Mouse (Mus musculus) embryonic facial prominence, embryonic 11.5 days (tissue): ENCODE measurements around the gene Odf3l2. TPM values are rescaled to one million over a fixed set of nuclear protein-coding genes. Genes with fewer than 3 reads are reported as not detected.

Experiments
- ATAC-seq: fragments of 200-750 bp; cut with Nextera tagmentation; replicated peaks from 2 replicates; pipeline ENCODE4 v1.8.0; 2017; ENCODE audit warnings: low read depth; ENCODE audit not compliant: insufficient number of reproducible peaks, low FRiP score, low TSS enrichment
- DNase-seq: peaks from one replicate; pipeline ENCODE4 v3.0.0-alpha.2; 2015; ENCODE audit warnings: low spot score
- H3K27ac ChIP-seq: fragments of 300-500 bp; sonication (generic); replicated peaks from 2 replicates; pipeline ENCODE4 v1.5.1; 2014; ENCODE audit warnings: mild to moderate bottlenecking, low read depth, low read length, control low read depth
- H3K27me3 ChIP-seq: fragments of 300-500 bp; sonication (generic); 2 replicates; pipeline ENCODE4 v1.6.1; 2014; ENCODE audit warnings: mild to moderate bottlenecking, low read length, moderate library complexity, mixed read lengths; ENCODE audit not compliant: control insufficient read depth, insufficient read depth
- H3K36me3 ChIP-seq: fragments of 300-500 bp; sonication (generic); replicated peaks from 2 replicates; pipeline ENCODE4 v1.6.1; 2014; ENCODE audit warnings: low read depth, mild to moderate bottlenecking, low read length, moderate library complexity, mixed read lengths; ENCODE audit not compliant: control insufficient read depth, insufficient read depth
- H3K4me1 ChIP-seq: fragments of 300-500 bp; sonication (generic); 2 replicates; pipeline ENCODE4 v1.6.1; 2014; ENCODE audit warnings: low read length, mixed read lengths; ENCODE audit not compliant: control insufficient read depth, insufficient read depth
- H3K4me2 ChIP-seq: fragments of 300-500 bp; sonication (generic); 2 replicates; pipeline ENCODE4 v1.6.1; 2014; ENCODE audit warnings: low read depth, mild to moderate bottlenecking, control low read depth, low read length, moderate library complexity
- H3K4me3 ChIP-seq: fragments of 300-500 bp; sonication (generic); 2 replicates; pipeline ENCODE4 v1.5.1; 2014; ENCODE audit warnings: low read depth, low read length, control low read depth
- H3K9ac ChIP-seq: fragments of 300-500 bp; sonication (generic); replicated peaks from 2 replicates; pipeline ENCODE4 v1.6.1; 2014; ENCODE audit warnings: mild to moderate bottlenecking, control low read depth, low read length
- H3K9me3 ChIP-seq: fragments of 300-500 bp; sonication (generic); replicated peaks from 2 replicates; pipeline ENCODE4 v1.6.1; 2016; ENCODE audit warnings: mild to moderate bottlenecking, low read length, inconsistent platforms, mixed read lengths; ENCODE audit not compliant: control insufficient read depth
- WGBS: fragments of 180-500 bp; shearing (Covaris S2); extraction: QIAGEN DNeasy Blood & Tissue Kit; methylation state at CpG from one replicate; pipeline ENCODE4 v1.1.7; 2014; 5-methylcytosine and 5-hydroxymethylcytosine counted together
- polyA plus RNA-seq: library from polyadenylated mRNA; unstranded; fragments of >200 nt; fragmentation: Nextera tagmentation; extraction: Ambion mirVana; gene quantifications from 2 replicates; pipeline ENCODE4 v1.2.1, GENCODE M21; 2014

Odf3l2 gene
- polyA plus RNA-seq, 1 experiment from 2014 or later = not detected

- no peaks in the 10 kb centered on the region for H3K9me3 ChIP-seq
- no peak for ATAC-seq
- H3K9ac ChIP-seq = 0 out of 2 replicates have a peak overlapping the region, but pooled peaks have one; percentile 22
- H3K4me3 ChIP-seq = no peak overlapping the region
- H3K27me3 ChIP-seq = no peaks in the 10 kb centered on the region
- no peak for DNase-seq
- H3K36me3 ChIP-seq = no peaks in the 10 kb centered on the region
- no peaks in the 10 kb centered on the region for H3K4me1 ChIP-seq
- H3K27ac ChIP-seq = no peak overlapping the region
- WGBS = 34% methylated on average over 13 of the region's 13 CpGs
- no peak overlapping the region for H3K4me2 ChIP-seq
These were observed 48.2 kb downstream of the Odf3l2 start for GRCm38 (mm10) chr10:79597051-79597935.

GRCm38 (mm10) chr10:79595590-79595929, 50.0 kb downstream of the Odf3l2 start:
- DNase-seq = no peak
- Histone ChIP-seq H3K9ac (no peak overlapping the region), H3K4me3 (no peak overlapping the region), H3K27ac (no peak overlapping the region), H3K27me3 (no peaks in the 10 kb centered on the region), H3K4me1 (no peaks in the 10 kb centered on the region), H3K9me3 (no peaks in the 10 kb centered on the region), H3K4me2 (no peak overlapping the region), H3K36me3 (no peaks in the 10 kb centered on the region)
- ATAC-seq = peak; percentile 51; the same call in 1 of the 2 replicates
- WGBS = 60% methylated on average over 8 of the region's 8 CpGs

- no peaks in the 10 kb centered on the region for H3K36me3 ChIP-seq
- ATAC-seq (peak; percentile 80), DNase-seq (peak; percentile 88)
- no peaks in the 10 kb centered on the region for H3K4me1 ChIP-seq
- H3K4me2 ChIP-seq = no peak overlapping the region; the same call in 1 of the 2 replicates
- H3K27ac ChIP-seq = no peak overlapping the region
- 16% methylated on average over 17 of the region's 17 CpGs for WGBS
- H3K9me3 ChIP-seq = no peaks in the 10 kb centered on the region
- H3K27me3 ChIP-seq = no peaks in the 10 kb centered on the region
- no peak overlapping the region for H3K9ac ChIP-seq
- H3K4me3 ChIP-seq = no peak overlapping the region
These were observed 50.5 kb downstream of the Odf3l2 start for GRCm38 (mm10) chr10:79594872-79595589.

- H3K36me3 ChIP-seq = no peaks in the 10 kb centered on the region
- no peak overlapping the region for H3K9ac ChIP-seq
- no peak overlapping the region for H3K4me3 ChIP-seq
- no peak for DNase-seq
- H3K9me3 ChIP-seq = no peaks in the 10 kb centered on the region
- 58% methylated on average over 6 of the region's 6 CpGs for WGBS
- H3K27me3 ChIP-seq = no peaks in the 10 kb centered on the region
- H3K4me2 ChIP-seq = no peak overlapping the region
- no peak overlapping the region for H3K27ac ChIP-seq
- H3K4me1 ChIP-seq = no peaks in the 10 kb centered on the region
- no peak for ATAC-seq
These were observed 51.4 kb downstream of the Odf3l2 start for GRCm38 (mm10) chr10:79594111-79594510.

GRCm38 (mm10) chr10:79590702-79591101, 54.8 kb downstream of the Odf3l2 start:
- H3K27me3 ChIP-seq = no peaks in the 10 kb centered on the region
- H3K27ac ChIP-seq = no peak overlapping the region
- H3K4me3 ChIP-seq = no peak overlapping the region
- no peak for DNase-seq
- H3K4me1 ChIP-seq = no peaks in the 10 kb centered on the region
- H3K9me3 ChIP-seq = no peaks in the 10 kb centered on the region
- H3K4me2 ChIP-seq = no peak overlapping the region
- 100% methylated on average over 1 of the region's 1 CpGs for WGBS
- ATAC-seq = no peak
- no peaks in the 10 kb centered on the region for H3K36me3 ChIP-seq
- no peak overlapping the region for H3K9ac ChIP-seq

Other genes starting within 250 kb of the Odf3l2 start
- not detected in 2 replicates for gene Vmn2r83, start 177.0 kb downstream of the Odf3l2 start, polyA plus RNA-seq
- 13.3 and 17.9 TPM in 2 replicates for gene Plpp2, start 111.9 kb downstream of the Odf3l2 start, polyA plus RNA-seq
- 39.4 and 41.7 TPM in 2 replicates for gene Mier2, start 90.5 kb downstream of the Odf3l2 start, polyA plus RNA-seq
- gene Theg, start 58.4 kb downstream of the Odf3l2 start, polyA plus RNA-seq = not detected in 2 replicates
- gene C2cd4c, start 31.7 kb downstream of the Odf3l2 start, polyA plus RNA-seq = 0.04 TPM in 2 replicates
- gene Shc2, start 7.8 kb downstream of the Odf3l2 start, polyA plus RNA-seq = 9.8 and 10.5 TPM in 2 replicates
- gene Madcam1, start 18.8 kb upstream of the Odf3l2 start, polyA plus RNA-seq = 3.9 and 5.5 TPM in 2 replicates
- 65.6 and 67.3 TPM in 2 replicates for gene Tpgs1, start 23.6 kb upstream of the Odf3l2 start, polyA plus RNA-seq
- 150 and 157 TPM in 2 replicates for gene Cdc34, start 36.5 kb upstream of the Odf3l2 start, polyA plus RNA-seq
- gene Gzmm, start 43.3 kb upstream of the Odf3l2 start, polyA plus RNA-seq = 0.77 TPM in 1 of 2 replicates, not detected in the other
- gene Bsg, start 58.8 kb upstream of the Odf3l2 start, polyA plus RNA-seq = 630 and 667 TPM in 2 replicates
- gene Hcn2, start 70.9 kb upstream of the Odf3l2 start, polyA plus RNA-seq = 0.14 and 0.21 TPM in 2 replicates
- gene Polrmt, start 100.8 kb upstream of the Odf3l2 start, polyA plus RNA-seq = 30.5 and 35.6 TPM in 2 replicates
- gene Fgf22, start 109.3 kb upstream of the Odf3l2 start, polyA plus RNA-seq = 0.25 and 0.38 TPM in 2 replicates
- gene Rnf126, start 121.2 kb upstream of the Odf3l2 start, polyA plus RNA-seq = 65.1 and 72.7 TPM in 2 replicates
- 2.4 and 2.7 TPM in 2 replicates for gene Fstl3, start 131.5 kb upstream of the Odf3l2 start, polyA plus RNA-seq
- gene Prss57, start 145.2 kb upstream of the Odf3l2 start, polyA plus RNA-seq = not detected in 2 replicates
- 85.7 and 102 TPM in 2 replicates for gene Palm, start 147.8 kb upstream of the Odf3l2 start, polyA plus RNA-seq
- 0.39 and 0.82 TPM in 2 replicates for gene Misp, start 175.3 kb upstream of the Odf3l2 start, polyA plus RNA-seq
- gene Ptbp1, start 208.7 kb upstream of the Odf3l2 start, polyA plus RNA-seq = 237 and 257 TPM in 2 replicates
- 10.9 and 11.2 TPM in 2 replicates for gene Prtn3, start 228.7 kb upstream of the Odf3l2 start, polyA plus RNA-seq
- 78.3 and 85.8 TPM in 2 replicates for gene Plppr3, start 228.9 kb upstream of the Odf3l2 start, polyA plus RNA-seq
- gene Elane, start 240.5 kb upstream of the Odf3l2 start, polyA plus RNA-seq = 0.50 and 0.88 TPM in 2 replicates
- not detected in 2 replicates for gene Cfd, start 245.1 kb upstream of the Odf3l2 start, polyA plus RNA-seq